Mouse (Mus musculus): ENCODE results near the gene Slc41a1. TPM values are rescaled to one million over a fixed set of nuclear protein-coding genes. Genes with fewer than 3 reads are reported as not detected.

Gene Slc41a1
- polyA plus RNA-seq, 1 experiment from 2014 or later = 16.0 TPM

GRCm38 (mm10) chr1:131867946-131868290 is 40.6 kb downstream of the Slc41a1 start:
- Histone ChIP-seq H3K9ac (replicated peaks; ENCODE audit: low read length) (peak overlapping the region; percentile 78), H3K27ac (ENCODE audit: low read length) (no peak overlapping the region), H3K9me3 (ENCODE audit: low read length) (no peaks in the 10 kb centered on the region), H3K27me3 (ENCODE audit: insufficient read depth, low read length) (no peaks in the 10 kb centered on the region; the same call in 1 of the 2 replicates), H3K36me3 (ENCODE audit: insufficient read depth, low read length) (peaks cover 2% of the 10 kb centered on the region; the same call in 1 of the 2 replicates), H3K4me2 (replicated peaks; ENCODE audit: low read depth, low read length) (peak overlapping the region; percentile 86), H3K4me3 (ENCODE audit: low read length) (peak overlapping the region; percentile 75), H3K4me1 (ENCODE audit: insufficient read depth, low read length) (peaks cover 5% of the 10 kb centered on the region)
- ATAC-seq (ENCODE audit: low FRiP score, low TSS enrichment) = no peak
- WGBS = 16% methylated on average over 10 of the region's 10 CpGs

- ATAC-seq (ENCODE audit: low FRiP score, low TSS enrichment) = no peak
Measured at GRCm38 (mm10) chr1:131869561-131869960, 42.3 kb downstream of the Slc41a1 start.

DNA sequence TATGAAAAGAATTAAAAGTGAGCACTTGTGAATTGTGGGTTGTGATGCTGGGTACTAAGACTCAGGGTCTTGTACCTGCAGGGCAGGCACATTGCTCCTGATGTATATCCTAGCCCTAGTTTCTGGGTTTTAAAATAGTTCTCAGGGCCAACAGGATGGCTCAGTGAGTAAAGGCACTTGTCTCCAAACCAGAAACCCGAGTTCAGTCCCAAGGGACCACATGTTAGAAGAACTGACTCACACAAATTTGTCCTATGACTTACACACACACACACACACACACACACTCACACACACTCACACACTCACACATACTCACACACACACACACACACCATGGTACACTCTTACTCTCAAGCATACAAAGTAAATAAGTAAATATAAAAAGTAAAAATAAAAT is 45.6 kb downstream of the Slc41a1 start:
- Histone ChIP-seq H3K9me3 (ENCODE audit: low read length) (no peaks in the 10 kb centered on the region), H3K4me1 (ENCODE audit: insufficient read depth, low read length) (peaks cover 3% of the 10 kb centered on the region), H3K27ac (ENCODE audit: low read length) (no peak overlapping the region), H3K9ac (replicated peaks; ENCODE audit: low read length) (no peak overlapping the region), H3K36me3 (ENCODE audit: insufficient read depth, low read length) (peaks cover 2% of the 10 kb centered on the region; the same call in 1 of the 2 replicates), H3K27me3 (ENCODE audit: insufficient read depth, low read length) (no peaks in the 10 kb centered on the region; the same call in 1 of the 2 replicates), H3K4me2 (replicated peaks; ENCODE audit: low read depth, low read length) (no peak overlapping the region), H3K4me3 (ENCODE audit: low read length) (no peak overlapping the region)
- ATAC-seq (ENCODE audit: low FRiP score, low TSS enrichment) = no peak
- 61% methylated on average over 1 of the region's 1 CpGs for WGBS

More at GRCm38 (mm10) chr1:131869561-131869960, 42.3 kb downstream of the Slc41a1 start:
- Histone ChIP-seq H3K4me2 (replicated peaks; ENCODE audit: low read depth, low read length) (no peak overlapping the region), H3K27me3 (ENCODE audit: insufficient read depth, low read length) (no peaks in the 10 kb centered on the region; the same call in 1 of the 2 replicates), H3K36me3 (ENCODE audit: insufficient read depth, low read length) (peaks cover 2% of the 10 kb centered on the region; the same call in 1 of the 2 replicates), H3K4me3 (ENCODE audit: low read length) (no peak overlapping the region), H3K9ac (replicated peaks; ENCODE audit: low read length) (no peak overlapping the region), H3K4me1 (ENCODE audit: insufficient read depth, low read length) (peaks cover 5% of the 10 kb centered on the region), H3K9me3 (ENCODE audit: low read length) (no peaks in the 10 kb centered on the region), H3K27ac (ENCODE audit: low read length) (no peak overlapping the region)
- WGBS = 84% methylated on average over 2 of the region's 2 CpGs

- no peaks in the 10 kb centered on the region for H3K36me3 ChIP-seq (ENCODE audit: insufficient read depth, low read length)
- no peak overlapping the region for H3K9ac ChIP-seq (replicated peaks; ENCODE audit: low read length)
- H3K4me2 ChIP-seq (replicated peaks; ENCODE audit: low read depth, low read length) = no peak overlapping the region
- WGBS = 79% methylated on average over 2 of the region's 2 CpGs
- no peak overlapping the region for H3K4me3 ChIP-seq (ENCODE audit: low read length)
- no peaks in the 10 kb centered on the region for H3K27me3 ChIP-seq (ENCODE audit: insufficient read depth, low read length)
- ATAC-seq (ENCODE audit: low FRiP score, low TSS enrichment) = no peak
- H3K27ac ChIP-seq (ENCODE audit: low read length) = no peak overlapping the region
- H3K9me3 ChIP-seq (ENCODE audit: low read length) = no peaks in the 10 kb centered on the region
- H3K4me1 ChIP-seq (ENCODE audit: insufficient read depth, low read length) = no peaks in the 10 kb centered on the region
Measured at GRCm38 (mm10) chr1:131879816-131880215, 52.5 kb downstream of the Slc41a1 start.

DNA sequence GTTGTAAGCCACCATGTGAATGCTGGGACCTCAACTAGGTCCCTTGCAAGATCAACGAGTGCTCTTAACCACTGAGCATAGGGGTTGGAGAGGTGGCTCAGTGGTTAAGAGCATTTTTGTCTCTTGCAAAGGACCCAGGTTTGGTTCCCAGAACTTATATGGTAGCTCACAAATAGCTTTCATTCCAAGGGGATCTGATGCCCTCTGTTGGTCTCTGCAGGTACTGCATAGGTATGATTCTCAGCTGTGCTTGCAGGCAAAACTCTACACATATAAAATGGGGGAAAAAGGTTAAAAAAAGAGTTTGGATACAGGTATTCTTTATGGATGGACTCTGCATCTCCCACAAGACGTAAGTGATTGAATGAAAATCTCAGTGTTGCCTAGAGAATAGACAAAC is 55.5 kb downstream of the Slc41a1 start:
- Histone ChIP-seq H3K36me3 (ENCODE audit: insufficient read depth, low read length) (no peaks in the 10 kb centered on the region), H3K9ac (replicated peaks; ENCODE audit: low read length) (no peak overlapping the region), H3K27ac (ENCODE audit: low read length) (no peak overlapping the region), H3K4me1 (ENCODE audit: insufficient read depth, low read length) (no peaks in the 10 kb centered on the region), H3K4me3 (ENCODE audit: low read length) (no peak overlapping the region), H3K9me3 (ENCODE audit: low read length) (no peaks in the 10 kb centered on the region), H3K4me2 (replicated peaks; ENCODE audit: low read depth, low read length) (no peak overlapping the region), H3K27me3 (ENCODE audit: insufficient read depth, low read length) (no peaks in the 10 kb centered on the region)
- ATAC-seq (ENCODE audit: low FRiP score, low TSS enrichment) = no peak
- WGBS = 63% methylated on average over 2 of the region's 2 CpGs

GRCm38 (mm10) chr1:131886173-131886572 is 58.9 kb downstream of the Slc41a1 start:
- Histone ChIP-seq H3K4me3 (ENCODE audit: low read length) (no peak overlapping the region), H3K4me2 (replicated peaks; ENCODE audit: low read depth, low read length) (no peak overlapping the region), H3K27ac (ENCODE audit: low read length) (no peak overlapping the region), H3K9me3 (ENCODE audit: low read length) (no peaks in the 10 kb centered on the region), H3K27me3 (ENCODE audit: insufficient read depth, low read length) (no peaks in the 10 kb centered on the region), H3K4me1 (ENCODE audit: insufficient read depth, low read length) (no peaks in the 10 kb centered on the region), H3K36me3 (ENCODE audit: insufficient read depth, low read length) (no peaks in the 10 kb centered on the region), H3K9ac (replicated peaks; ENCODE audit: low read length) (no peak overlapping the region)
- ATAC-seq (ENCODE audit: low FRiP score, low TSS enrichment) = no peak
- 76% methylated on average over 2 of the region's 2 CpGs for WGBS

DNA sequence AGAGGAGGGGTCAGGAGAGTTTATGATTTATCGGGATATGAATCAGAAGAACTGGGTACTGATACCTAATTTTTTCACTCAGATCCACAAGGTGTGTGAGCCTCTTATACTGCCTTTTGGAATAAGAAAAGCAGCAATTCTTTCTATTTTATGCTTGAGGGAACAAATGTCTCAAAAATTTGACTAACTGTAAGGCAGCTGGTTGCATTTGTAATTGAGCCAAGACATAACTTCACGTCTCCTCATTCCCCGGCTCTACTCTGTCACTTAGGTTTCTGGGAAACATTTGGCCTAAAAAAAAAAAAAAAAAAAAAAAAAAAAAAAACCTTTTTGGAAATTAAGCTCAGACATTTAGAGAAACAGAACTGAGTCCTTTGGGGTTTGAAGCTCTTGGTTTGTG is 59.3 kb downstream of the Slc41a1 start:
- H3K4me1 ChIP-seq (ENCODE audit: insufficient read depth, low read length) = no peaks in the 10 kb centered on the region
- 67% methylated on average over 3 of the region's 3 CpGs for WGBS
- no peaks in the 10 kb centered on the region for H3K27me3 ChIP-seq (ENCODE audit: insufficient read depth, low read length)
- no peaks in the 10 kb centered on the region for H3K36me3 ChIP-seq (ENCODE audit: insufficient read depth, low read length)
- H3K9ac ChIP-seq (replicated peaks; ENCODE audit: low read length) = no peak overlapping the region
- H3K4me3 ChIP-seq (ENCODE audit: low read length) = no peak overlapping the region
- H3K9me3 ChIP-seq (ENCODE audit: low read length) = no peaks in the 10 kb centered on the region
- no peak overlapping the region for H3K27ac ChIP-seq (ENCODE audit: low read length)
- H3K4me2 ChIP-seq (replicated peaks; ENCODE audit: low read depth, low read length) = no peak overlapping the region
- ATAC-seq (ENCODE audit: low FRiP score, low TSS enrichment) = no peak

DNA sequence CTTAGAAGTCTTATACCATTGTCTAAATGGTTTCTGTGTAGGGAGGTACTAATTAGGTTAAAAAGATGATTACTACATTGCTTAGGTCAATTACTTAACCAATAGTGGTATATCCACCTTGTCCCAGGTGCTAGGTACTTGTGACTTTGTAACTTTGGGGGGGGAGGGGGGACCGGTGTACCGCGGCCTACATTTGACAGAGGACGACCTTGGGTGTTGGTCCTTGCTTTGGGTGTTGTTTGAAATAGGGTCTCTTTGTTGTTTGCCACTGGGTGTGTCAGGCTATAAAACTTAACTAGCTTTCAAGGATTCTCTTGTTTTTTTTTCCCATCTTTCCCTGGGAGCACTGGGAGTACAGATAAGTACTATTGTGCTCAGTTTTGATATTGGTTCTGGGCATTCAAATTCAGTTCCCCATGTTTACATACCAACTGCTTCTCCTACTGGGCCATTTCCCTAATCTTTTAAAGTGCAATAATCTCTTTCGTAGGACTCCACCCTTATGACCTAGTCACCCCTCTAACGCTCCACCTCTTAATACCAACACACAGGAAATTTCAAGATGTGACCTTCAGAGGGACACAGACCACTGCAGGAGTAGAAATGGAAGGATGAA is 62.9 kb downstream of the Slc41a1 start:
- Histone ChIP-seq H3K27ac (ENCODE audit: low read length) (no peak overlapping the region), H3K9me3 (ENCODE audit: low read length) (no peaks in the 10 kb centered on the region), H3K4me2 (replicated peaks; ENCODE audit: low read depth, low read length) (no peak overlapping the region), H3K9ac (replicated peaks; ENCODE audit: low read length) (no peak overlapping the region), H3K27me3 (ENCODE audit: insufficient read depth, low read length) (no peaks in the 10 kb centered on the region), H3K4me3 (ENCODE audit: low read length) (no peak overlapping the region), H3K36me3 (ENCODE audit: insufficient read depth, low read length) (no peaks in the 10 kb centered on the region), H3K4me1 (ENCODE audit: insufficient read depth, low read length) (no peaks in the 10 kb centered on the region)
- ATAC-seq (ENCODE audit: low FRiP score, low TSS enrichment) = no peak
- WGBS = 63% methylated on average over 6 of the region's 6 CpGs

DNA sequence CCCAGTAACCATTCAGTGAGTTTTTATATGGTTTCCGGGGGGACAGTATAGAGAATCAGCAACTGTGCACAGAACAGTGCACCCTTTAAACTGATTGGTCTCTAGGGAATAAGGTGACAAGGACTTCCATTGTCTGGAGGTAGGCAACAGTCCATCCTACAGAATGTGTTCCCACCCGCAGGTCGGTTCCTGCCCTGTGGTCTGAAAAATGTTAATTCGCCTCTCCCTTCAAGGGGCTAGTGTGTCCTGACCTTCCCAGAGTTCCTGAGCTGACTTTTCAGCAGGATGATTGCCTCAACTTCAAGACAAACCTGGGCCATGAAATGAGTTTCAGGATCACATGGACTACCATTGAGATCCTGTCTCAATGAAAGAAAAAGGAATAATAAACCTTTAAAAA is 64.1 kb downstream of the Slc41a1 start:
- ATAC-seq (ENCODE audit: low FRiP score, low TSS enrichment) = no peak
- no peak overlapping the region for H3K4me3 ChIP-seq (ENCODE audit: low read length)
- H3K36me3 ChIP-seq (ENCODE audit: insufficient read depth, low read length) = no peaks in the 10 kb centered on the region
- H3K27ac ChIP-seq (ENCODE audit: low read length) = no peak overlapping the region
- H3K4me2 ChIP-seq (replicated peaks; ENCODE audit: low read depth, low read length) = no peak overlapping the region
- H3K9me3 ChIP-seq (ENCODE audit: low read length) = no peaks in the 10 kb centered on the region
- 80% methylated on average over 4 of the region's 4 CpGs for WGBS
- no peak overlapping the region for H3K9ac ChIP-seq (replicated peaks; ENCODE audit: low read length)
- H3K27me3 ChIP-seq (ENCODE audit: insufficient read depth, low read length) = no peaks in the 10 kb centered on the region
- no peaks in the 10 kb centered on the region for H3K4me1 ChIP-seq (ENCODE audit: insufficient read depth, low read length)

All from kidney, embryonic 16.5 days (tissue).